Mouse (Mus musculus): ENCODE measurements around the gene Lrrc29.

GRCm38 (mm10) chr8:105312891-105313481 is 13.1 kb downstream of the Lrrc29 start:
- no peak for TF ChIP-seq POLR2A (IDR thresholded peaks at IDR 0.05; ENCODE audit: low read depth, low read length)
- no peak for TF ChIP-seq CTCF (IDR thresholded peaks at IDR 0.05; ENCODE audit: borderline replicate concordance, insufficient read depth, low read length)

All from embryonic fibroblast, embryonic 13.5 days (primary cell).